Mouse (Mus musculus) kidney, adult 18-20 months (tissue): ENCODE measurements around the gene Lrch1.
A peak's percentile ranks its signal among the peaks of the same experiment; 100 is the strongest.

Source experiments
- DNase-seq: peaks from one replicate; pipeline ENCODE4 v3.0.0; 2021

Gene Lrch1

GRCm38 (mm10) chr14:74946321-74946750, 1.3 kb downstream of the Lrch1 start:
- DNase-seq: no peak

GRCm38 (mm10) chr14:74945266-74946215, 2.1 kb downstream of the Lrch1 start:
- no peak for DNase-seq

GRCm38 (mm10) chr14:74944128-74944755, 3.4 kb downstream of the Lrch1 start:
- DNase-seq: no peak

- no peak for DNase-seq
These were observed 4.0 kb downstream of the Lrch1 start for GRCm38 (mm10) chr14:74943581-74944117.

- no peak for DNase-seq
These were observed 4.7 kb downstream of the Lrch1 start for GRCm38 (mm10) chr14:74943024-74943423.

- DNase-seq: no peak
These were observed 6.1 kb downstream of the Lrch1 start for GRCm38 (mm10) chr14:74941591-74941990.

GRCm38 (mm10) chr14:74940741-74941140, 6.9 kb downstream of the Lrch1 start:
- DNase-seq: no peak

GRCm38 (mm10) chr14:74939355-74939754, 8.3 kb downstream of the Lrch1 start:
- DNase-seq: no peak

GRCm38 (mm10) chr14:74938896-74939295, 8.8 kb downstream of the Lrch1 start:
- no peak for DNase-seq

GRCm38 (mm10) chr14:74936557-74937261, 11.0 kb downstream of the Lrch1 start:
- DNase-seq: no peak

GRCm38 (mm10) chr14:74935111-74935510, 12.6 kb downstream of the Lrch1 start:
- no peak for DNase-seq

GRCm38 (mm10) chr14:74933960-74934710, 13.5 kb downstream of the Lrch1 start:
- DNase-seq: no peak

GRCm38 (mm10) chr14:74929739-74930138, 17.9 kb downstream of the Lrch1 start:
- DNase-seq: no peak

- no peak for DNase-seq
These were observed 18.8 kb downstream of the Lrch1 start for GRCm38 (mm10) chr14:74928809-74929432.

- DNase-seq: no peak
These were observed 20.6 kb downstream of the Lrch1 start for GRCm38 (mm10) chr14:74926899-74927571.

- DNase-seq: peak; percentile 44
These were observed 21.6 kb downstream of the Lrch1 start for GRCm38 (mm10) chr14:74925951-74926517.

- no peak for DNase-seq
These were observed 23.2 kb downstream of the Lrch1 start for GRCm38 (mm10) chr14:74924521-74924920.

- no peak for DNase-seq
These were observed 23.6 kb downstream of the Lrch1 start for GRCm38 (mm10) chr14:74924031-74924430.

GRCm38 (mm10) chr14:74922039-74922736, 25.5 kb downstream of the Lrch1 start:
- DNase-seq: no peak

- no peak for DNase-seq
These were observed 26.2 kb downstream of the Lrch1 start for GRCm38 (mm10) chr14:74921471-74921870.
